Mouse (Mus musculus) intestine, postnatal 0 days (tissue): ENCODE results near the gene Slc26a11. TPM values are rescaled to one million over a fixed set of nuclear protein-coding genes. Genes with fewer than 3 reads are reported as not detected.
A peak's percentile ranks its signal among the peaks of the same experiment; 100 is the strongest.

Source experiments
- ATAC-seq: fragments of 200-750 bp; cut with Nextera tagmentation; 2 replicates; pipeline ENCODE4 v1.8.0; 2017; ENCODE audit warnings: mild to moderate bottlenecking, moderate TSS enrichment, moderate library complexity
- H3K27ac ChIP-seq: fragments of 300-500 bp; sonication (generic); 2 replicates; pipeline ENCODE4 v1.5.1; 2014; ENCODE audit warnings: mild to moderate bottlenecking, low read depth, low read length, moderate library complexity
- H3K27me3 ChIP-seq: fragments of 300-500 bp; sonication (generic); replicated peaks from 2 replicates; pipeline ENCODE4 v1.6.1; 2014; ENCODE audit warnings: low read length, mixed read lengths; ENCODE audit not compliant: control insufficient read depth, insufficient read depth
- H3K36me3 ChIP-seq: fragments of 300-500 bp; sonication (generic); 2 replicates; pipeline ENCODE4 v1.6.1; 2014; ENCODE audit warnings: mild to moderate bottlenecking, moderate library complexity; ENCODE audit not compliant: control insufficient read depth, insufficient read depth
- H3K4me1 ChIP-seq: fragments of 300-500 bp; sonication (generic); replicated peaks from 2 replicates; pipeline ENCODE4 v1.6.1; 2014; ENCODE audit warnings: antibody characterized with exemption, low read length, mixed read lengths; ENCODE audit not compliant: control insufficient read depth, insufficient read depth
- H3K4me2 ChIP-seq: fragments of 300-500 bp; sonication (generic); replicated peaks from 2 replicates; pipeline ENCODE4 v1.6.1; 2014; ENCODE audit warnings: low read depth, mild to moderate bottlenecking, moderate library complexity
- H3K4me3 ChIP-seq: fragments of 300-500 bp; sonication (generic); 2 replicates; pipeline ENCODE4 v1.5.1; 2014; ENCODE audit warnings: low read depth, low read length
- H3K9ac ChIP-seq: fragments of 300-500 bp; sonication (generic); 2 replicates; pipeline ENCODE4 v1.6.1; 2014; ENCODE audit warnings: mild to moderate bottlenecking, low read depth, low read length
- H3K9me3 ChIP-seq: fragments of 300-500 bp; sonication (generic); 2 replicates; pipeline ENCODE4 v1.6.1; 2016; ENCODE audit warnings: mixed run types; ENCODE audit not compliant: control insufficient read depth
- CTCF ChIP-seq: sonication (generic); IDR thresholded peaks from 2 replicates; pipeline ENCODE4 v1.5.1; 2016; ENCODE audit warnings: low read depth, mild to moderate bottlenecking, control low read depth, antibody characterized with exemption, moderate library complexity
- WGBS: fragments of 180-500 bp; shearing (Covaris S2); extraction: QIAGEN DNeasy Blood & Tissue Kit; methylation state at CpG from one replicate; pipeline ENCODE4 v1.1.7; 2014; 5-methylcytosine and 5-hydroxymethylcytosine counted together
- polyA plus RNA-seq: library from polyadenylated mRNA; unstranded; fragments of >200 nt; fragmentation: Nextera tagmentation; extraction: Ambion mirVana; gene quantifications from 2 replicates; pipeline ENCODE4 v1.2.1, GENCODE M21; 2015

Slc26a11 gene
- polyA plus RNA-seq, result 6.7 and 7.7 TPM in 2 replicates

DNA sequence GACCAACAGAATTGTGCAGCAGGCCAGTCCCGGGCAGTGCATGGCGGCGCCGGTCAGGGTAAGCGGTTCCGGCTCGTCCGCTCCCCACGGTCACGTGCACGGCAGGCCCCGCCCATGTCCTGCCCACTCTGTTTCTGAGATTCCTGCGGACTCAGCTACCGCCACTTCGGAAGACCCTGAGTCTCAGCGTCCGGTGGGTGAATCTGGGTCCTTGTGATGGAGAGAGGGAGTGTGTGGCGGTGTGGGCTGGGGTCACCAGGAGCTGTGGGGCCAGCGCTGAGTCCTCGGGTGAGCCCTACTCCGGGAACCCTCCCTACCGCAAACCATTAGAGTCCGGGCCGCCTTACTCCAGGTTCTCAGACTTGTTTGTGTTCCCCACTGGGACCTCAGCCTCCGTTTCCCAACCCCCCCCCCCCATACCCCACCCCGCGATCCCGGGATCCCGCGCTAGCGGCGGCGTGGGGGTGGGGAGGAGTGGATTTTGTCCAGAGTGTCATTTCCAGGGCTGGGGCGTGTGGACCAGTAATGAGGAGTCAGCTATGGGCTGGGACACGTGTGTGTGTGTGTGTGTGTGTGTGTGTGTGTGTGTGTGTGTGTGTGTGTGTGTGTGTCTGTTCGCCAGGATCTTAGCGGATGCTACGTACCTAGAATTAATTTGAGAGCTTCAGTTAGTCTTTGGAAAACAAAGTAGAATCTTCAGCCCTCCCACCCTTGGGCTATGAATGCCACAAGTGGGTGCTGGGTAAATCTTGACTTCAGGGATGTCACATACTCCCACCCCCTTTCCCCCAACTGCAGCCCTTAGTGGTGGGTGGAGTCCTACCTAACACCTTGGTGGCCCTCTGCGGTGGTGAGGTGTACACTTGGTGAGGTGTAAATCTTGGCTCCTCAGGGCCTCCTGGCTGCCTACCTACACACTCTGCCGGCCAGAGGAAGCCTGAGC lies at the start of gene Slc26a11, which contains the start of gene Sgsh:
Slc26a11 (plus strand) TSS at position 115 of the 943 bp plus-strand sequence.
Sgsh (minus strand) TSS at position 94 of the 943 bp plus-strand sequence.
- TF ChIP-seq CTCF, result no peak
- no peaks in the 10 kb centered on the region for H3K9me3 ChIP-seq
- WGBS, result under 1% methylated on average over 40 of the region's 40 CpGs

DNA sequence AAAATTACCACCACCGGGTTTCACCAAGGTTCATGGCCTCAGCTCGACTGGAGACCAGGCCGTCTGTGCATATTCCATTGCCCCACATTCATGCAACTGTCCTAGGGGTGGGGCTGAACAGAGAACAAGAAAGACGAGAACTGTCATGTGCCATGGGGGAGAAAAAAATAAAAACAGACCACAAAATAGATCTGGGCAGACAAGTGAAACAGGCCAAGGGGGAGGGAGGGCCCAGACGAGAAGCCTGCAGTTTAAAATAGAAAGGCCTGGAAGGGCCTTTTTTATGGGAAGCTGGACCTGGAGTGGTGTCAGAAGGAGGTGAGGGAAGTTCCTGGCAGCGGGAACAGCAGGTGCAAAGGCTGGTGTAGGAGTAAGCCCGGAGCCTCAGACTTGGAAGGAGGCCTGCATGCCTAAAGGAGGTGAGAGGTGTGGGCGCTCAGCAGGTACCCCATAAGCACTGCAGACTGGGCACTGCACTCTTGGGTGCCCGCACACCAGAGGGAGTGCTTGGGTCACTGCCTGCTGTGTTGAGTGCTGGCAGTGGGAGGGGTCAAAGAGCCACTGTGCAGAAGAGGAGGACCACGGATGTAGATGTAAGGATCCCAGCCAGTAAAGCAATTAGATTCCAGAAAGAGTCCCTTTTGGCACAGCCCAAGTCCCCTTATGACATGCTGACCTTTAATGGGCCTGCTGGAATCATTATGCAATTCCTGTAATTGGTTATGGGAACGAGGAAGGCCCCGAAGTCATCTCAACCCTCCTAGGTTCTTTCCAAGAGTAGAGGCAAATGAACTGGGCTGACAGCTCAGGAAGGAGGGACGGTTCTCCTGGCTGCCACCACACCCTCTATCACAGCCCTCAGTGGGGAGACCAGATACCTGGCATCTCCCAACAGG lies 48.3 kb upstream of the Slc26a11 start:
- H3K27ac ChIP-seq, result no peak overlapping the region
- H3K4me3 ChIP-seq, result no peak overlapping the region
- WGBS, result 53% methylated on average over 13 of the region's 13 CpGs
- H3K36me3 ChIP-seq, result no peaks in the 10 kb centered on the region
- no peak overlapping the region for H3K4me2 ChIP-seq
- H3K4me1 ChIP-seq, result no peaks in the 10 kb centered on the region
- no peaks in the 10 kb centered on the region for H3K27me3 ChIP-seq
- H3K9ac ChIP-seq, result no peak overlapping the region
- peak; percentile 18; the same call in 1 of the 2 replicates for TF ChIP-seq CTCF
- ATAC-seq, result 0 out of 2 replicates have a peak, but pooled peaks have one; percentile 14
- H3K9me3 ChIP-seq, result no peaks in the 10 kb centered on the region

More for the DNA sequence above, at the start of gene Slc26a11, which contains the start of gene Sgsh:
- Histone ChIP-seq H3K36me3 (peaks cover 21% of the 10 kb centered on the region; the same call in 1 of the 2 replicates), H3K27me3 (no peaks in the 10 kb centered on the region), H3K4me1 (0 out of 2 replicates have a peak, but pooled peaks cover 4% of the 10 kb centered on the region), H3K4me3 (peak within 1 kb of the TSS; percentile 77), H3K4me2 (peak within 1 kb of the TSS; percentile 76), H3K27ac (peak within 1 kb of the TSS; percentile 51), H3K9ac (peak within 1 kb of the TSS; percentile 71)
- peak; percentile 92 for ATAC-seq

DNA sequence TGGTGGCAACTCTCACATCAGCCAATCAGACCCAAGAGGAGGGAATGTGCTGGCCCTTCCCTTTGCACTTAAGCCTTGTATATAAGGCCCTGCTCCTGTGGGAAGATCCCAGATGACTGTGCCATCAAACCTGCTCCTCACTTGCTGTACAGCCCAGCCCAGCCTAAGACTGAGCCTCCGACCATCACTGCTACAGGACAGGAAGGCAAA lies 47.8 kb upstream of the Slc26a11 start, which contains the start of gene Card14:
Card14 (plus strand) TSS at position 111 of the 210 bp plus-strand sequence.
- 52% methylated on average over 1 of the region's 1 CpGs for WGBS
- no peak within 1 kb of the TSS for H3K27ac ChIP-seq
- no peak within 1 kb of the TSS for H3K9ac ChIP-seq

DNA sequence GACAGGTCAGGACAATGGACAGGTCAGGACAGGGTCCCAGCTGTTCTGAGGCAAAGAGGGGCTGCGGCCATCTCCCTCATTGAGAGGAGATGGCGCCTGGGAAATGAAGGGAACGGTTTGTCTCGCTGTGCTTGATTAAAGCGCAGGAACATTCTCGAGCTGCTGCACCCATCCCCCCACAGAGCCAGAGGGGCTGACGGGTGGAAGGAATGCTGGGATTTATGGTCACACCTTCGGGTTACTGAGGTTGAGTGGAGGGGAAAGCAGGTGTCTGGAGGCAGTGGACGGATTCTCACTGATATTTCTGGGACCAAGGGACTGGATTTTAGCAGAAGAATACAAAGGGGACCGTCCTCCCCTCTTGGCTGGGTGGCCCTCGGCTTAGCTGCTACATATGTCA lies 47.4 kb upstream of the Slc26a11 start:
- Histone ChIP-seq H3K4me2 (no peak overlapping the region), H3K9ac (no peak overlapping the region), H3K36me3 (no peaks in the 10 kb centered on the region), H3K9me3 (no peaks in the 10 kb centered on the region), H3K27me3 (no peaks in the 10 kb centered on the region), H3K27ac (no peak overlapping the region), H3K4me1 (no peaks in the 10 kb centered on the region), H3K4me3 (no peak overlapping the region)
- no peak for ATAC-seq
- TF ChIP-seq CTCF, result no peak
- 34% methylated on average over 11 of the region's 11 CpGs for WGBS

More for the DNA sequence above, 47.8 kb upstream of the Slc26a11 start, which contains the start of gene Card14:
- TF ChIP-seq CTCF, result no peak
- Histone ChIP-seq H3K4me3 (no peak within 1 kb of the TSS), H3K4me2 (no peak within 1 kb of the TSS), H3K36me3 (no peaks in the 10 kb centered on the region), H3K9me3 (no peaks in the 10 kb centered on the region), H3K27me3 (no peaks in the 10 kb centered on the region), H3K4me1 (no peaks in the 10 kb centered on the region)
- ATAC-seq, result no peak

DNA sequence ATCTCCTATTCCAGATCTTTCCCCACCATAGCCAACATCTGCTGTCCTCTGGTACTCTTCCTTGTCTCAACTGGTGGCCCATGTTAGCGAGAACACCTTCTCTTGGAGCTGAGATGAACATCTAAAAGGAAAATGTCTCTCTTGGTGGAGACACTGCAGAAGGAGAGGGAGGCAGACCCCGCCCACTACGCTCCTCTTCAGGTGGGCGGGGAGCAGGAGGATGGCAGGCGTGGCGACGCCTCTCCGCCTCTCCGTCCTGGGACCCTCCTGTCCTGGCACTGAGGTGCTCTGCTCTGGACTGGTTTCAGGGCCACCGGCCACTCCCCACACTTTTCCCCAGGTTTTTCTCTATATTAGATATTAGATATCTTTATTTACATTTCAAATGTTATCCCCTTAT lies 44.7 kb upstream of the Slc26a11 start:
- Histone ChIP-seq H3K36me3 (no peaks in the 10 kb centered on the region), H3K9me3 (no peaks in the 10 kb centered on the region), H3K4me3 (no peak overlapping the region), H3K4me1 (no peaks in the 10 kb centered on the region), H3K27ac (no peak overlapping the region), H3K4me2 (no peak overlapping the region), H3K9ac (no peak overlapping the region), H3K27me3 (no peaks in the 10 kb centered on the region)
- no peak for ATAC-seq
- 15% methylated on average over 10 of the region's 10 CpGs for WGBS
- no peak for TF ChIP-seq CTCF
